Mouse (Mus musculus) hindbrain, embryonic 15.5 days (tissue): ENCODE data around the gene Nfix. TPM values are rescaled to one million over a fixed set of nuclear protein-coding genes. Genes with fewer than 3 reads are reported as not detected.
"Not testable (repeated sequence)": the region's sequence is repeated elsewhere in the genome, so short reads cannot be mapped to it uniquely, and the experiment has no call there.

Experiments used
- ATAC-seq: fragments of 200-750 bp; cut with Nextera tagmentation; 2 replicates; pipeline ENCODE4 v1.8.0; 2017; ENCODE audit warnings: low read depth, moderate number of reproducible peaks, moderate TSS enrichment; ENCODE audit not compliant: low FRiP score
- H3K27ac ChIP-seq: fragments of 300-500 bp; sonication (generic); replicated peaks from 2 replicates; pipeline ENCODE4 v1.5.1; 2015; ENCODE audit warnings: mild to moderate bottlenecking, inconsistent platforms
- H3K27me3 ChIP-seq: fragments of 300-500 bp; sonication (generic); 2 replicates; pipeline ENCODE4 v1.6.1; 2015; ENCODE audit warnings: control low read depth, inconsistent platforms
- H3K36me3 ChIP-seq: fragments of 300-500 bp; sonication (generic); 2 replicates; pipeline ENCODE4 v1.6.1; 2015; ENCODE audit warnings: control low read depth, inconsistent platforms
- H3K4me1 ChIP-seq: fragments of 300-500 bp; sonication (generic); replicated peaks from 2 replicates; pipeline ENCODE4 v1.6.1; 2015; ENCODE audit warnings: control low read depth, inconsistent platforms
- H3K4me2 ChIP-seq: fragments of 300-500 bp; sonication (generic); 2 replicates; pipeline ENCODE4 v1.6.1; 2015; ENCODE audit warnings: moderate library complexity, mild to moderate bottlenecking, inconsistent platforms
- H3K4me3 ChIP-seq: fragments of 300-500 bp; sonication (generic); 2 replicates; pipeline ENCODE4 v1.5.1; 2015; ENCODE audit warnings: mild to moderate bottlenecking, inconsistent platforms
- H3K9ac ChIP-seq: fragments of 300-500 bp; sonication (generic); 2 replicates; pipeline ENCODE4 v1.6.1; 2015; ENCODE audit warnings: inconsistent platforms
- H3K9me3 ChIP-seq: fragments of 300-500 bp; sonication (generic); 2 replicates; pipeline ENCODE4 v1.6.1; 2016; ENCODE audit warnings: control low read depth, inconsistent platforms
- WGBS: fragments of 180-500 bp; shearing (Covaris S2); methylation state at CpG from one replicate; pipeline ENCODE4 v1.1.7; 2015; 5-methylcytosine and 5-hydroxymethylcytosine counted together
- polyA plus RNA-seq: library from polyadenylated mRNA; unstranded; fragments of >200 nt; fragmentation: Nextera tagmentation; extraction: Ambion mirVana; gene quantifications from 2 replicates; pipeline ENCODE4 v1.2.1, GENCODE M21; 2015

Gene Nfix
- polyA plus RNA-seq, 1 experiment from 2014 or later: 87.6 TPM

DNA sequence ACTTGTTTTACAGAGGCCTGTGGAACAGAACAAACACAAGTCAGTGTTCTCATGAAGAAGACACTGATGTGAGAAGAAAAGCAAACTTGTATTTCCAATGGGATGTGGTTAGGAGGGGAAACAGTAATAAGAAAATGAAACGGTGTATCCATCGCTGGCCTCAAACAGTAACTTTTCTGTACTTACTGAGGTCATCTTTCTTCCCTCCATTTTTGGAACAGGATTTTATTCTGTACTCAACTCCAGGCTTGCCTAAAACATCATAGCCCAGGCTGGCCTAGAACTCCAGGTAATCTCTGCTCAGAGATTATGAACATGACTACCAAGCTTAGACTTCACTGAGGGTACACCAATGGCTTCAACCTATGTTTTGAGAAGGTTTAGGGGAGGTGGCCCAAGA lies 39.3 kb upstream of the Nfix start:
- peak overlapping the region; percentile 91; the same call in 1 of the 2 replicates for H3K9ac ChIP-seq
- WGBS: 87% methylated on average over 2 of the region's 2 CpGs
- H3K4me2 ChIP-seq: peak overlapping the region; percentile 74
- H3K36me3 ChIP-seq: peaks cover 69% of the 10 kb centered on the region
- peaks cover 41% of the 10 kb centered on the region for H3K4me1 ChIP-seq
- peak overlapping the region; percentile 89; the same call in 1 of the 2 replicates for H3K27ac ChIP-seq
- H3K9me3 ChIP-seq: no peaks in the 10 kb centered on the region
- H3K27me3 ChIP-seq: no peaks in the 10 kb centered on the region
- peak overlapping the region; percentile 89 for H3K4me3 ChIP-seq
- ATAC-seq: no peak

DNA sequence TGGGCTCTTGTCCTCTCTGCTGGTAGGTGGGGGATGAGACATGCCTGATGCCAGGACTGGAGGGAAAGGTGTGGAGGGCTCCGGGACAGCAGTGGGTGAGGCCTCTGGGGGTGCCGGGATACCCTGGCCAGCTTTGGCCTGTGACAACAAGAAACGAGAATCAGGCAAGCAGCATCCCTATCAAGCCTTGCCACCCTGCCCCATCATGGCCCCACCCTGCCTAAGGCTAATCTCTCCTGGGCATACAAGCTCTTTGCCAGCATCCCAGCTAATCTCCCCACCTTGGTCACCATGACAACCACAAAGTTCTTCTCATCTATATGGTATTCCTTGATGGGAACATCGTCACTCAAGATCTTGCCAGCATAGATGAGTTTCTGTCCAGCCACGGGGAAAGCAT lies 38.4 kb upstream of the Nfix start:
- H3K4me1 ChIP-seq: peaks cover 41% of the 10 kb centered on the region
- peaks cover 68% of the 10 kb centered on the region for H3K36me3 ChIP-seq
- WGBS: 85% methylated on average over 5 of the region's 5 CpGs

GRCm38 (mm10) chr8:84837912-84838470 lies 37.8 kb upstream of the Nfix start:
- H3K36me3 ChIP-seq: peaks cover 62% of the 10 kb centered on the region
- no peaks in the 10 kb centered on the region for H3K27me3 ChIP-seq
- H3K4me2 ChIP-seq: no peak overlapping the region
- H3K4me1 ChIP-seq: peaks cover 41% of the 10 kb centered on the region
- no peak overlapping the region for H3K27ac ChIP-seq
- no peaks in the 10 kb centered on the region for H3K9me3 ChIP-seq
- no peak for ATAC-seq
- H3K9ac ChIP-seq: no peak overlapping the region
- no peak overlapping the region for H3K4me3 ChIP-seq
- WGBS: 76% methylated on average over 15 of the region's 15 CpGs

More for the DNA sequence above, 38.4 kb upstream of the Nfix start:
- H3K4me3 ChIP-seq: no peak overlapping the region
- no peaks in the 10 kb centered on the region for H3K27me3 ChIP-seq
- no peak overlapping the region for H3K9ac ChIP-seq
- no peaks in the 10 kb centered on the region for H3K9me3 ChIP-seq
- H3K4me2 ChIP-seq: no peak overlapping the region
- ATAC-seq: no peak
- no peak overlapping the region for H3K27ac ChIP-seq

DNA sequence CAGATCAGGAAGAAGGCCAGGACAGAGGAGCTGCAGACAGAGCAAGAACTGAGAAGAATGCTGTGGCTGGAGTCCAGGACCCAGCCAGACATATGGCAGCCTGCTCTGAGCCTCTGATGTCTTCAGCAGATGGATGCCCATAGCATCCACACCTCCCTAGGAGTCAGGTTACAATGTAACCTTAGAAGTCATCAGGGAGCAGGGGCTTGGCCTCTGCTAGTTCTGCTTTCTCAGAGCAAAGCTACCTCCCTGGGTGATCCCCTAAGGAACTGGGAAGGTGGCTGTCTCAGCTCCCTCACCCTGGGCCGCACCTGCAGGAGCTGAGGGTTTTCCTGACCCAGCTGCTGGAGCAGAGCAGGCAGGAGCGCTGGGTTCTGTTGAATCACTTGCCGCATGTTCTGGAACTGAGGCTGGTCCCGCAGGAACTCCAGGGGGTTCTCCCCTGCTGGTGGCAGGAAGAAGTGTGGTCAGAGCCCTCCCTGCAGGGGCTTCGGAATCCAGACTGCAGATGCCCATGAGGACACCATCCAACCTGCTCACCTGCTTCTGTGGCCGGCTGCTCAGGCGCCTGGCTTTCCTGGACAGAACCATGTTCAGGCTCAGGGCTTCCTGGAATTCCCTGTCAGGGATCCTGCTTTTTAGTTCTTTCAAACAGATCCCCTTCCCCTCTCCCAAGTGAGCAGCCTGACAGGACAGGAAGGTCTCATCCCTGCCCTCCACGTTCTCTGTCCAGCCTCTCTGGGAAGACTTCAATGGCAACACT lies 37.2 kb upstream of the Nfix start:
- Histone ChIP-seq H3K36me3 (peaks cover 56% of the 10 kb centered on the region), H3K27ac (no peak overlapping the region), H3K27me3 (no peaks in the 10 kb centered on the region), H3K9ac (no peak overlapping the region), H3K4me3 (no peak overlapping the region), H3K9me3 (no peaks in the 10 kb centered on the region), H3K4me2 (no peak overlapping the region), H3K4me1 (peaks cover 38% of the 10 kb centered on the region)
- no peak for ATAC-seq
- whole genome bisulfite sequencing: 73% methylated on average over 8 of the region's 8 CpGs

DNA sequence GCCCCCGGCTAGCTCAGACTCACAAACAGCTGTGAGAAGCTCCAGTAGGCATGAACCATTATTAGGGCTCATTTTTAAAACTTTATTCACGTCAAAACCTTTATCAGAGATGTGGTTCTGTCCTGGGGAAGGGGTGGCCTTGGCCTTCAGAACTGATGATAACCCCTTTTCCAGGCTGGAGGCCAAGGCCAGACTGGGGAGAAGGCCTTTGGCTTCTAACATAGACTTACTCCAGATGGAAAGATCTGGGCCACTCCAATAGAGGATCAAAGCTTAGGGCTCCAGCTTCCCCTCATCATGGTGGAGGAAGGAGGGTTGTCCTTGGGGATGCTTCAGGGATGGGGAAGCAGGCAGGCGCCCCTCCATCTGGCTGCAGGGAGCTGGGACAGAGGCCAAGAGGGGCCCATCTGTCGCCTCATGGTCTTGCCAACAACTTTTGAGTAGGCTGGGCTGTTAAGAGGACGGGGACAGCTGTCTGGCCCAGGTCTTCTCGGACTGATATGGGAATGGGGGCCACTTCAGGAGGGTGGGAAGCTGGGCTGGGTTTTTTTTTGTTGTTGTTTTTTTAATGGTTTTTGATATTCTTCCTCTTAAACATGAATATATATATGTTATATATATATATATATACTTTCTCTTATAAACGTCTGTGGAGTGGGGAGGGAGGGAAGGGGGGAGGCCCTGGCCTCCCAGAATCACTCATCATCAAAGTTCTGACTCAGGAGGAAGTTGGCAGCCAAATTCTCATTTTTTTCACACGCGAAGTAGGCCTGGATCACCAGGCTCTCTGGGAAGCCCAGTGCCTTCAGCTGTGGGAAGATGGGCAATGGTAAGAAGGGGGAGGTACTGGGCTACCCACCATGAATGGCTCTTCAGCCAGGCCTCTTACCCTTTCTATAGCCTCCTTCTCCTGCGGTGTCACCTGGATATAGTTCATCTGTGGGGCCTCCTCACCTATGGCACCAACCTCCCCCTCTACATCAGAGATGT lies 35.0 kb upstream of the Nfix start:
- ATAC-seq: peak; percentile 29; the same call in 1 of the 2 replicates
- Histone ChIP-seq H3K4me3 (no peak overlapping the region), H3K9ac (no peak overlapping the region), H3K27ac (peak overlapping the region; percentile 91), H3K27me3 (no peaks in the 10 kb centered on the region), H3K4me1 (peaks cover 44% of the 10 kb centered on the region), H3K9me3 (no peaks in the 10 kb centered on the region), H3K4me2 (no peak overlapping the region), H3K36me3 (peaks cover 44% of the 10 kb centered on the region)
- WGBS: 56% methylated on average over 10 of the region's 10 CpGs

DNA sequence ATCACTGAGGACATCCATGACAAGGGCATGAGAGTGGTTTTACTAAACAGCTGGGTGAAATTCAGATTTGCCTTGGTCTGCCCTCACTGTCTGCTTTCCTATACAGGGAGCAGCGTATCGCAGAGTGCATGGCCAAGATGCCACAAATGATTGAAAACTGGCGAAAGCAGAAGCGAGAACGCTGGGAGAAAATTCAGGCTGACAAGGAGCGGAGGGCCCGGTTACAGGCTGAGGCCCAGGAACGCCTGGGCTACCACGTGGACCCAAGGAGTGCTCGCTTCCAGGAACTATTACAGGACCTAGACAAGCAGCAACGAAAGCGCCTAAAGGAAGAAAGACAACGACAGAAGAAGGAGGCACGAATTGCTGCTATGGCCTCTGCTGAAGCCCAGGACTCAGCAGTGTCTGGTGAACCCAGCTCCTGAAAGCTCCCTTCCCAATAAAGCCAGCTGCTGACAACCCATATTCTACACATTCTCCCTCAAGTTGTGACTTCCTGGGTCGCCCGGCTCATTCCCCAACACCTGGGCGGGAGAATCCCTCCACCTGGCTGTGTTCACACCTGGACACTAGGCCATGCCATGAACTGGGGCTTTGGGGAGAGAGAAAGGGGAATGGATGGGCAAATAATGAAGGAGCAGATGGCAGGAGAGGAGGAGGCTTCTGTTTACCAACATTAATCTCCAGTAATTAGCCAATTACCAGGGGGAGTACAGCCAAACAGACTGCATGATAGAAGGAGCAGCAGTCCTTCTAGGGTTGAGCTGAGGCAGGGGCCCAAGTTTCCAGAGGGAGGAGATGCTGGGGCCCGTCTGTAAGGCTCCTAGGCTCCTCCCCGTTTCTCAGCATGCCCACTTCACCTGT lies 34.1 kb upstream of the Nfix start:
- no peak for ATAC-seq
- peak overlapping the region; percentile 91 for H3K27ac ChIP-seq
- 80% methylated on average over 19 of the region's 19 CpGs for WGBS
- no peaks in the 10 kb centered on the region for H3K27me3 ChIP-seq
- H3K36me3 ChIP-seq: peaks cover 44% of the 10 kb centered on the region
- no peaks in the 10 kb centered on the region for H3K9me3 ChIP-seq
- H3K4me3 ChIP-seq: no peak overlapping the region
- peaks cover 38% of the 10 kb centered on the region for H3K4me1 ChIP-seq
- no peak overlapping the region for H3K4me2 ChIP-seq
- H3K9ac ChIP-seq: no peak overlapping the region

DNA sequence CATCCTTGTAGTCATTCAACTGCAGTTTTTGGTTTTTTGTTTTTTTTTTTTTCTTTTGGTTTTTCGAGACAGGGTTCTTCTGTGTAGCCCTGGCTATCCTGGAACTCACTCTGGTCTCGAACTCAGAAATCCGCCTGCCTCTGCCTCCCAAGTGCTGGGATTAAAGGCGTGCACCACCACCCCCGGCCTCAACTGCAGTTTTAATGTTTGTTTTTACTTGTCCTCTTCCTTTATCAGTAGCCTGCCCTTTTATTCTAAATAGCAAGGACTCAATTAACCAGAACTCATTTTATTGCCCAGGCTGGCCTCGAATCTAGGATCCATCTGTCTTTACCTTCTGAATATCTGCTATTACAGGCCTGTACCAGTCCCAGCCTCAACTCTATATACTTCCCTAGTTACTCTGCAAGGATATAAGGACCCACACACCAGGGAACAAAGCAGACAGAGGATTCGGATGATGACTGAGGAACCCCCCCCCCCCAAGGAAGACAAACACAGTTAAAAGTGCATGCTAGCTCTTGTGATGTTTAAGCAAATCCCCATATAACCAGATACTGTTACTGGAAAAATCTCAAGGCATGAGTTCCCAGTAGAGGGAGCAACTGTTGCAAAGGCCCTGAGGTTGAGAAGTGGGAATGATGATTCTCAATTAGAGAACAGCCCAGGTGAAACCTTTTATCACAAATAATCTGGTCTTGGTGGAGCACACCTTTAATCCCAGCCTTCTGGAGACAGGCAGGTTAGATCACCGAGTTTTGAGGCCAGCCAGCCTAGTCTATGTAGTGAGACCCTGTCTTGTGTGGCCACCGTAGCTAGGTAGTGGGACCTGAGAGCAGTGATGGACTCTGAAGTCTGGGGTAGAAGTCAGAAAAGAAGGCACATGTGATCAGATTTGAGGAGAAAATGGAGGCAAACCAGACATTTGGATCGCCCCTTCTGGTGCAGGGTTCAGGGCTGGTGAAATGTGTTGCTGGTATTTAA lies 32.9 kb upstream of the Nfix start:
- H3K4me1 ChIP-seq: peaks cover 32% of the 10 kb centered on the region
- H3K27me3 ChIP-seq: no peaks in the 10 kb centered on the region
- H3K36me3 ChIP-seq: peaks cover 42% of the 10 kb centered on the region
- 66% methylated on average over 10 of the region's 10 CpGs for WGBS
- peak overlapping the region; percentile 91 for H3K27ac ChIP-seq
- peak overlapping the region; percentile 79 for H3K9ac ChIP-seq
- H3K4me2 ChIP-seq: peak overlapping the region; percentile 65
- H3K4me3 ChIP-seq: peak overlapping the region; percentile 73
- no peak for ATAC-seq
- H3K9me3 ChIP-seq: no peaks in the 10 kb centered on the region

GRCm38 (mm10) chr8:84832034-84832717 lies 32.0 kb upstream of the Nfix start:
- Histone ChIP-seq H3K4me2 (peak overlapping the region; percentile 65), H3K36me3 (peaks cover 33% of the 10 kb centered on the region), H3K27ac (peak overlapping the region; percentile 91), H3K27me3 (no peaks in the 10 kb centered on the region), H3K4me3 (peak overlapping the region; percentile 73), H3K9ac (peak overlapping the region; percentile 79), H3K9me3 (no peaks in the 10 kb centered on the region), H3K4me1 (peaks cover 30% of the 10 kb centered on the region)
- peak; percentile 79 for ATAC-seq
- under 1% methylated on average over 53 of the region's 59 CpGs for WGBS

DNA sequence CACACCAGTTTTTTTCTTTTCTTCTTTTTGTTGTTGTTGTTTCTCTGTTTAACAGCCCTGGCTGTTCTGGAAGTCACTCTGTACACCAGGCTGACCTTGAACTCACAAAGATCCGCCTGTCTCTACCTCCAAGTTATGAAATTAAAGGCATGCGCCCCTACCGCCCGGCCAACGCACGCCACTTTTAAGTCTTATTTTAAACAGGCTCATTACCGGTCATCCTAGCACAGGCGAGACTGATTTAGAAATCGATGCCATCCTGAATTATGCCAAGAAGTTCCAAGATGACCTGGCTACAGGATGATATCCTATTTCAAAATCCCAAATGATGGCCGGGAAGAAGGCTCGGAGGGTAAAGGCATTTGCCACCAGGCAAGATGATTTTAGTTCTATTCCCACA lies 31.3 kb upstream of the Nfix start, which contains the start of gene Gadd45gip1:
Gene Gadd45gip1 (plus strand): TSS at position 33 of the 400 bp plus-strand sequence.
- no peak for ATAC-seq
- WGBS: 82% methylated on average over 11 of the region's 11 CpGs

DNA sequence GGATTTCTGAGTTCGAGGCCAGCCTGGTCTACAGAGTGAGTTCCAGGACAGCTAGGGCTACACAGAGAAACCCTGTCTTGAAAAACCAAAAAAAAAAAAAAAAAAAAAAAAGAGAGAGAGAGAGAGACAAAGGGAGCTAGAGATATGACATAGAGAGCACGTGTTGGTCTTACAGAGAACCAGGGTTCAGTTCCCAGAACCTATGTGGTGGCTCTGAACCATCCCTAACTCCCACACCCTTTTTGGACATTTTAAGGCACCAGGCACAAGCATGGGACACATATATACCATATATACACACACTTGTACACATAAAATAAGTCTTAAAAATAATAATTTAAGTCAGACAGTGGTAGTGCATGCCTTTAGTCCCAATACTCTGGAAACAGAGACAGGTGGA lies 26.4 kb upstream of the Nfix start:
- H3K36me3 ChIP-seq, ATAC-seq, H3K27me3 ChIP-seq, H3K4me3 ChIP-seq, H3K27ac ChIP-seq, H3K9me3 ChIP-seq, H3K4me2 ChIP-seq, H3K9ac ChIP-seq: not testable (repeated sequence)
- WGBS: 69% methylated on average over 2 of the region's 2 CpGs
- H3K4me1 ChIP-seq: peaks cover 16% of the 10 kb centered on the region

More for the DNA sequence above, 31.3 kb upstream of the Nfix start, which contains the start of gene Gadd45gip1:
- peaks cover 26% of the 10 kb centered on the region for H3K36me3 ChIP-seq
- H3K27me3 ChIP-seq: no peaks in the 10 kb centered on the region
- peak within 1 kb of the TSS; percentile 73 for H3K4me3 ChIP-seq
- no peaks in the 10 kb centered on the region for H3K9me3 ChIP-seq
- peak within 1 kb of the TSS; percentile 91 for H3K27ac ChIP-seq
- peak within 1 kb of the TSS; percentile 79 for H3K9ac ChIP-seq
- H3K4me1 ChIP-seq: peaks cover 29% of the 10 kb centered on the region
- H3K4me2 ChIP-seq: peak within 1 kb of the TSS; percentile 65
